Mouse (Mus musculus): ENCODE results near the gene Slc9a1.

DNA sequence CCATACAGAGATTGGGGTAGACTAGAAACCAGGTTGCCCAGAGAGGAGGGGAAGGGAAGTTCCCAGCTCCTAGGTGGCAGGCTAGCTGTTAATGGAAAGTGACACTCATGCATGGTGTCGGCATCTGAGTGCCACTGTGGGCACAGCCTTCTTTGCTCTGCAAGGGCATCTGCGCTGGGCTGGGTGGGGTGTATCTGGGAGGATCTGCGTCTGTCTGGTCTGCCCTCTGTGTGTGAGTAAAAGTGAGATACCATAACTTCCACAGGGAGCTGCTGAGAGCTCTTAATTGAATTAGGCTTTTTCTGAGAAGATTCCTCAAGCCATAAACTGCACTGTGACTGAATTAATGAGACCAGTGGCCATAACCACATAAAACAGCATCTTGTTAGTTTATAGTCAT is 10.4 kb downstream of the Slc9a1 start:
- TF ChIP-seq CTCF (IDR thresholded peaks at IDR 0.05; ENCODE audit: low read depth, low read length) (no peak), TAL1 (conservative IDR thresholded peaks at IDR 0.05; ENCODE audit: low read depth, low read length) (no peak), GATA1 (IDR thresholded peaks at IDR 0.05; ENCODE audit: borderline replicate concordance, low read length) (no peak)

Measured in G1E (cell line).